Mouse (Mus musculus) megakaryocyte-erythroid progenitor cell, adult 5 weeks (primary cell): Measurements from ENCODE around the gene Als2cl. TPM values are rescaled to one million over a fixed set of nuclear protein-coding genes. Genes with fewer than 3 reads are reported as not detected.

Experiments
- polyA plus RNA-seq: library from polyadenylated mRNA; stranded (reverse); fragments of >175 nt; gene quantifications from 2 replicates; pipeline ENCODE4 v1.2.3, GENCODE M21; 2012

The Als2cl gene
- polyA plus RNA-seq, result 3.9 and 6.0 TPM in 2 replicates

DNA sequence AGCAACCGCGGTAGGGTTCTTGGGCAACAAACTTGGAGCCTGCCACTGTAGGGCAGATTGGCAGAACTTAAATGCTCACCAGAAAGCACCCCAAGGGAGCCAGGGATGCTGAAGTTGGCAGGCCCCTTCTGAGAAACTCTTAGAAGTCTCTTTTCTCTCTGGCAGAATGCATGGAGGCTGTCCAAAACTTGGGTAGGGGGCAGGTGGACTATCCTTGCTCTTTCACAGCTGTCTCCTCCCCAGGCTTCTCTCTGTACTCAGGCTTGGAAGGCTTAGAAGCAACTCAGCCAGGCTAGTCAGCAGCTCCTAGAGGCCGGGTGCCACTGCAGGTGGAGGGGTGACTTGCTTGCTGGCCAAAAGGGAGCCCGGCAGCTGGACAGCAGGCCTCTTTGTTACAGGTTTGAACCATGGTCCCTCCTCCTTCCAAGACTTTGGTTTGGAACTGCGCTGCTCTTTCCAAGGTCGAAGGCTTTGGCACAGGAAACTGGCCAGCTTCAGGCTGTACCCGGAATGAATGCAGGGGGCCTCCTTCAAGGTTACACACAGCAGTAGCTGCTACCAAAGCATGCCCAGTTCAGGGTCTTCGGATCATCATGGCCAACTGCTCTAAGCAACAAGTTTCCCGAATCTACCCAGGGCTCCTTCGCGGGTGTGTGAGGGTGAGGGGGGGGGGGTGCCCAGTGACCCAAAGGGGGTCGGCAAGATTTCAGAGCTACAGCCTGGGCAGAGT is at the start of gene Als2cl:
Gene Als2cl, plus strand, starts transcription at position 680 of the 730 bp plus-strand sequence.

GRCm38 (mm10) chr9:110834411-110834810 is 45.3 kb upstream of the Als2cl start, which contains the start of gene Prss45:
Gene Prss45 (plus strand): TSS chr9:110834588.

GRCm38 (mm10) chr9:110844206-110844605 is 35.5 kb upstream of the Als2cl start, which contains the start of gene Prss46:
Gene Prss46 (plus strand): TSS chr9:110844506.

DNA sequence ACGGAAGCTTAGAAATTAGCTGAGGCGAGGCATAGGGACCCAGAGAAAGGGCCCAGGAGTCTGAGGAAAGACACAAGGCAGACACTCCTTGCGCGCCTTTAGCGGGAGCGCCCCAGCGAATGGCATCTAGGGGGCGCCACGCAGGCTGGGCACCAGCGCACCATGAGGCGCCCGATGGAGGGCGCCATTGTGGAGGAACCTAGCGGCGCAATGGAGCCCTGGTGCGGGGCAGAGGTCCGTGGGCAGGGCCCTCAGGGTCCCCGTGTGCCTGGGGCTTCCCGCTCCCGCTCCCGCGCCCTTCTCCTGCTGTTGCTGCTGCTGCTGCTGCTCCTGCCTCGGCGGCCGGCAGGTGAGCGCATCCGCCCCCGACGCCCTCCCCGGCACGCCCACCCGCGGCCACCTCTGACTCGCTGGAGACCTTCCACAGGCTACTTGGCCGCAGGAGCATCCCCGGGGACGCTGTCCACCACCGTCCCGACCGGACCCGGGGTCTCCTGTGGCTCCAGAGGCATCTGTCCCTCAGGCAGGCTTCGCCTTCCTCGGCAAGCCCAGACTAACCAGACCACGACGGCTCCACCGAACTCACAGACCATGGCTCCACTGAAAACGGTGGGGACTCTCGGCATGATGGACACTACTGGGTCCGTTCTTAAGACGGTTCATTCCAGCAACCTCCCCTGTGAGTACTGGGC is 21.7 kb upstream of the Als2cl start, which contains the start of gene Prss50:
Gene Prss50, plus strand, starts transcription at position 187 of the 692 bp plus-strand sequence.

GRCm38 (mm10) chr9:110879998-110880561 is 410 bp downstream of the Als2cl start, which contains the start of gene Tmie:
Gene Tmie (minus strand): TSS chr9:110880113.

GRCm38 (mm10) chr9:110916786-110917185 is 37.1 kb downstream of the Als2cl start, which contains the start of gene Fam240a:
Gene Fam240a (minus strand): TSS chr9:110916861.

DNA sequence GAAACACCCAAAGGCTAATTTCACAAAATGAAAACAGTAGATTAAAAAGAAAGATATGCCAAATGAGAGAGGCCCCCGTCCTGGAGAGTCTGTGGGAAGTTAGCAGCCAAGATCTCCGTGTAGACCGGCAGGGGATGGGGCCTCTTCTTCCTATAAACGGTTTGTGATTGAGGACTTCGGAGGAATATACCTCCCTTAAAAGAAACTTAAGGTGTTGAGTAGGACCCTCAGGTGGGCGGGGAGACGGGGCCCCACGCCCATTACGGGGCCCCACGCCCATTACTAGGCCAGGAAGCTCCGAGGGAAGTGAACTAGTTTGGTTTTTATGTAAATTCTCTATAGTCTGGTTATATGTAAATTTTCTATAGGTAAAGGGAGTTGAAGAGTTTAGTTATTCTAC is 66.3 kb downstream of the Als2cl start, which contains the start of gene Tdgf1:
Gene Tdgf1, minus strand, starts transcription at position 233 of the 400 bp plus-strand sequence.

Other genes with a start within 250 kb of the Als2cl start
- gene Nbeal2, start 225.7 kb upstream of the Als2cl start, polyA plus RNA-seq, result 74.5 and 76.5 TPM in 2 replicates
- 381 and 533 TPM in 2 replicates for gene Ccdc12, start 223.4 kb upstream of the Als2cl start, polyA plus RNA-seq
- not detected in 2 replicates for gene Myl3, start 138.0 kb upstream of the Als2cl start, polyA plus RNA-seq
- 0.34 and 0.65 TPM in 2 replicates for gene Pth1r, start 132.7 kb upstream of the Als2cl start, polyA plus RNA-seq
- gene Prss42, start 81.7 kb upstream of the Als2cl start, polyA plus RNA-seq, result 0.04 and 0.14 TPM in 2 replicates
- gene Prss44, start 65.9 kb upstream of the Als2cl start, polyA plus RNA-seq, result not detected in 2 replicates
- gene Prss43, start 53.2 kb upstream of the Als2cl start, polyA plus RNA-seq, result not detected in 2 replicates
- gene Prss45, start 45.3 kb upstream of the Als2cl start, polyA plus RNA-seq, result not detected in 2 replicates
- not detected in 2 replicates for gene Prss46, start 35.4 kb upstream of the Als2cl start, polyA plus RNA-seq
- gene Prss50, start 21.9 kb upstream of the Als2cl start, polyA plus RNA-seq, result 54.6 and 61.0 TPM in 2 replicates
- 0.35 and 0.51 TPM in 2 replicates for gene Tmie, start 243 bp downstream of the Als2cl start, polyA plus RNA-seq
- not detected in 2 replicates for gene Fam240a, start 37.0 kb downstream of the Als2cl start, polyA plus RNA-seq
- not detected in 2 replicates for gene Tdgf1, start 66.3 kb downstream of the Als2cl start, polyA plus RNA-seq
- not detected in 2 replicates for gene Lrrc2, start 71.7 kb downstream of the Als2cl start, polyA plus RNA-seq
- gene Rtp3, start 110.7 kb downstream of the Als2cl start, polyA plus RNA-seq, result 0.12 TPM in 1 of 2 replicates, not detected in the other
- gene Ltf, start 139.4 kb downstream of the Als2cl start, polyA plus RNA-seq, result 68.7 and 71.6 TPM in 2 replicates
- gene Ccrl2, start 177.6 kb downstream of the Als2cl start, polyA plus RNA-seq, result 1.3 and 1.6 TPM in 2 replicates
- 23.1 and 24.7 TPM in 2 replicates for gene Lrrfip2, start 237.7 kb downstream of the Als2cl start, polyA plus RNA-seq